Mouse (Mus musculus) small intestine, adult 2 months (tissue): Measurements from ENCODE around the gene Gm12258.
"Not testable (repeated sequence)": the region's sequence is repeated elsewhere in the genome, so short reads cannot be mapped to it uniquely, and the experiment has no call there.

Source experiments
- CTCF ChIP-seq: fragments of 200-500 bp; IDR thresholded peaks from 2 replicates; pipeline ENCODE4 v1.5.1; 2012; ENCODE audit warnings: low read depth, mild to moderate bottlenecking, control low read depth, inconsistent platforms, low read length, moderate library complexity, mixed read lengths; ENCODE audit not compliant: insufficient replicate concordance, insufficient read length; ENCODE audit errors: extremely low read depth
- POLR2A ChIP-seq: fragments of 200-500 bp; IDR thresholded peaks from 2 replicates; pipeline ENCODE4 v1.6.1; 2012; ENCODE audit warnings: low read depth, mild to moderate bottlenecking, control low read depth, inconsistent platforms, low read length, moderate library complexity

DNA sequence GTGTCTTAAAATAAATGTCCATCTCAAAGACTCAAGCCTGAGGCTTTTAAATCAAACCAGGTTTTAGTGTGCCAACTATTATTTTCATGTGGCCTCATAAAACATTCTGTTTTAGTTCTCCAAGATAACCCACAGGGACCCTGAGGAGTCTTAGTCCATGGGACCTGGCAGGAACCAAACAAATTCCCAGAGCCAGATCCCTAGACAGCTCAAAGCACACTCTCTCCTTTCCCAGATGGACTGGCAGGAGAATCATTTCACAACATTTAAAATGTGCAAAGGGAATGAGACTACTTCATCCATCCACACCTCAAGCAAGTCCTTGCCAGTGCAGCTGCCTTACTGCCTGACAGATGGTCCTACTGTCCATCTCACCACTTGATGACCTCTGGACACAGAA lies 8.0 kb upstream of the Gm12258 start, which contains the start of gene Olfr311:
- not testable (repeated sequence) for TF ChIP-seq POLR2A, CTCF
